Mouse (Mus musculus): ENCODE data around the gene Ppp1cc. TPM values are rescaled to one million over a fixed set of nuclear protein-coding genes. Genes with fewer than 3 reads are reported as not detected.
"Not testable (repeated sequence)": the region's sequence is repeated elsewhere in the genome, so short reads cannot be mapped to it uniquely, and the experiment has no call there.

Gene Ppp1cc
- total RNA-seq, 2 experiments from 2014 or later, result 223 to 225 TPM

DNA sequence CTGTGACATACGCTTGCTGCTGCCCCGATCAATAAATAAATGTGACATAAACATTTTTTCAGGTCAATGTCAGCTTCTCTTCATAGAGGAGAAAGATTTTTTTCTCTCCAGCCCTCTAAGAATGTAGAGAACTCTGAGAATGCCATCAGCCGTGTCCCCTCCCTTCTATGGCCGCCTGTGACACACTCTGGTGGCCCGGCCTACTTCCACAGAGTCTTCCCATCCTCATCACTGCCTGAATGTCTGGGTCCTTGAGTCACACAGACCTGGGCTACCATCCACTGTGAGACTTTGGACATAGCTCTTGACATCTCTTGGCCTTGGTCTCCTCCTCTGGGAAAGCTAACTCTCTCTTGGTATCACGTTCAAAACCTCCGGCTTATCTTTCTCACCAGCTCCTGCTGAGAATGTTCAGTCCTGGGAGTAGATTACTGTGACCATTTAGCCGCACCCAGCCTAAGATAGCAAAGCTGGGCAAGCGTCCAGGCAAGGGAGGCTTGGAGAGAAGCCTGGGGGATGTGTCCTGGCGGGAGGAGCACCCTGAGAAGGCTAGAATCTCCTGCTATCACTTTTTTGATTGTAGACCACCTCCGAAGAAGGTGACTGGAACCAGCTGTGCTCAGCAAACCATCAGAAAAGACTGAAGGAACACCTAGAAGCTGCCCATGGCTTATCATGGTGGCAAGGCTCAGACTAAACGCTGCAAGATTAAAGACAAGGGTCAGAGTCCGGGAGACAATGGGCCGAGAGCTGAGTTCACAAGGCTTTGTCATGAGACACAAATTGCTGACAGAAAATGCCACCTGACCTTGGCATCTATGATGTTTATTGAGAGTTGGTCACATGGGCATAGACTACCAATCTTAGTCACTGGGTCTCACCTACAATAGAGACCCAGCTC is 21.3 kb upstream of the Ppp1cc start:
- no peak for DNase-seq

DNA sequence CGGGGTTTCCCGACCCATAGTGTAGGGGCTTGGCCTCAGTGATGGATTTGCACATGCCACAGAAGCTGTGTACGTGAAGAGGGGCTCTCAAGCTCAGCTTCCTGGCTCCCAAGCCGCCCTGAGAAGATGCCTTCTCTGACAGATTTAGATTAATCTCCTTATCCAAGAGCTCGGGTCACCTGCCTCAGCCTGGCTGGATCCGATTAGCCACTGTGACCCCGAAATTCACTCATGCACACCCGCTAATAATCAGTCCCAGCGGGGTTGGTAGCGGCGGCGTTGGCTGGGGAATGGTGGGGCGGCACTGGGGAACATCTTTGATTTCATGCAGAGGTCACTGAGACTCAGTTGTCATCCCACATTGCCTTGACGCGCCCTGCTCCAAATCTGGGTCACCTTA is 19.2 kb upstream of the Ppp1cc start:
- no peak for DNase-seq

DNA sequence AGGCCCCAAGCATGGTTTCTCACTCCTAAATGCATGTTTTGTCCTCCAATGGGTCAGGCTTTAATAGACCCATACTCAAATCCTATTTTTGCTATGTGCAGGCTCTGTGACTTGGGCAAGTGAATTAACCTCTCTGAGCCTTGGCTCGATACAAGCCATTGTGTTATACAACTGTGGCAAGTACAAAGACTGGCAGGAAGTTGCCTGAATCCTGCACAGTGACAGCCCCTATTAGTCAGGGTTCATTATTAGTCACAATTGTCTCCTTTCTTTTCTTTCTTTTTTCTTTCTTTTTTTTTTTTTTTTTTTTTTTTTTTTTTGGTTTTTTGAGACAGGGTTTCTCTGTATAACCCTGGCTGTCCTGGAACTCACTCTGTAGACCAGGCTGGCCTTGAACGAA is 18.3 kb upstream of the Ppp1cc start:
- DNase-seq, result not testable (repeated sequence)

DNA sequence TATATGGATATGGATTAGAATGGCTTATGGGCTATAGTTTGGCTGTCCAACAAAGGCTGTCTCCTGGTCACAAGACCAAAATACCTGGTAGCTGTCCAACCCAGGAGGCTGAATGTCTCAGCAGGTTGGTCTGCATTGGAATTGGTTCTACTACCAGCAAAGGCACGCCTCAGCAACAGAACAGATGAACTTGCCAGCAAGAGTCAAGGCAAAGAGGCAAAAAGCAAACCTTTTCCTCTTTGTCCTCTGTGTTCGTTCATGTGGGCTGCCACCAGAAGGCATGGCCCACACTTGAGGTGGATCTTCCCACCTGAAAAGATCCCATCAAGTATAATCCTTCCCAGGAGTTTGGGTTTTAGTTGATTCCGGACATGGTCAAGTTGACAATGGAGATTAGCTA is 17.4 kb upstream of the Ppp1cc start, which contains the start of gene Ccdc63:
Gene Ccdc63, minus strand, starts transcription at position 101 of the 400 bp plus-strand sequence.
- no peak for DNase-seq

DNA sequence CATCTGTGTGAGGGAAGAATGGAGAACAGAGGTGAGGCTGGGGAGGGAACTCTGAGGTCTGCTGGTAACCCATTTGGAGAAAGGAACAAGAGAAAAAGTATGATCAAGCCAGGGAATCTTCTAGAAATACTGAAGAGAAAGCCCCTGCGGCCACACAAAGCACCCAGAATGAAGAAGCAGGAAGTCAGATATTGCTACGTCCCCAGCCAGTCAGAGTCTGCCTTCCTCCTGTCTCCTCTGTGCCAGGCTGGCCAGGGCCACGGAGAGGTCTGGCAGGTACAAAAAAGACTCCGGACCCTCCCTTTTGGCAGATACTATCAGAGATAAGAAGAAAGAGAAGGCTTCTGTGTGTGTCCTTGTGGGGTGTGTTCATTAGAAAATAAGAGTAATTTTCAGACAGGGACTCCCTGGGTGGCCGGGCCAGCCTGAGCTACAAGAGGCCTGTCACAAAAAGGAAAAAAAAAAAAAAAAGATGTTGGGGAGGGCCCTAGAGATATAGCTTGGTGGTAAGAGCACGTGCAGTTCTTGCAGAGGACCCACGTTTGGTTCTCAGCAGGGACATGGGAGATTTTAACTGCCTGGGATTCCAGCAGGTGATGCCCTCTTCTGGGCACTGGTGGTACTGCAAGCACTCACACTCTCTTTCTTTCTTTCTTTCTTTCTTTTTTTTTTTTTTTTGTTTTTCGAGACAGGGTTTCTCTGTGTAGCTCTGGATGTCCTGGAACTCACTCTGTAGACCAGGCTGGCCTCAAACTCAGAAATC is 15.7 kb upstream of the Ppp1cc start:
- no peak for DNase-seq

DNA sequence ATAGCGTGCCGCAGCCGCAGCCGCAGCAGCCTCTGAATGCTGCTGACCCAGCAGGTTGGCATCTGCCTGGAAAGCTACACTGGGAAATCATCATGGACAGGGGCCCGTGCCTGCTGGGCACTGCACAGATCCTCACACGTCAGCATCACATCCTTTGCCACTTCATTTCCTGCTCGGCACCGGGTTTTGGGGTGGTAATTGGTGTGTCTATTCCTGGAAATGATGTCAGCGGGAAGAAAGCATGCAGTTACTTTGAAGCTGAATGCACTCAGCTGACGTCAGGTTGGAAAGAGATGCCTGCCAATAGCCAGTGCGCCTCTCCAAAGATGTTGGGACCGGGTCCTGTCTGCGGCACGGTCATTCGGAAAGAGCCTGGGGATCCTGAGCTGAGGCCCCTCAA is 14.5 kb upstream of the Ppp1cc start:
- no peak for DNase-seq

DNA sequence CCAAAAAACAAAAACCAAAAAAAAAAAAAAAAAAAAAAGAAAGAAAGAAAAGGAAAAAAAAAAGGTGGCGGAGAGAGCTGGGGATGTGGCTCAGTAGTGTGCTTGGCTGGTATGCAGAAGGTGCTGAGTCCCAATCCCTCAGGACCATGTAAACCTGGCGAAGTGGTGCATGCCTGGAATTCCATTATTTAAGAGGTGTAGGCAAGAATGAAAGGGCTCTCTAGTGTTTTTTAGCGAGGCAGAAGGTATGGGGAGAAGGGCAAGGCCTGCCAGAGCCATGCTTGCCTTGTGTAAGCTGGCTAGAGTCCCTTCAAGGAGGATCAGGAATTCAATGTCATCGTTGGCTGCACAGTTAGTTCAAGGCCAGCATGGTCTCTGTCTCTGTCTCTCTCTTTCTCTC is 13.3 kb upstream of the Ppp1cc start:
- no peak for DNase-seq

DNA sequence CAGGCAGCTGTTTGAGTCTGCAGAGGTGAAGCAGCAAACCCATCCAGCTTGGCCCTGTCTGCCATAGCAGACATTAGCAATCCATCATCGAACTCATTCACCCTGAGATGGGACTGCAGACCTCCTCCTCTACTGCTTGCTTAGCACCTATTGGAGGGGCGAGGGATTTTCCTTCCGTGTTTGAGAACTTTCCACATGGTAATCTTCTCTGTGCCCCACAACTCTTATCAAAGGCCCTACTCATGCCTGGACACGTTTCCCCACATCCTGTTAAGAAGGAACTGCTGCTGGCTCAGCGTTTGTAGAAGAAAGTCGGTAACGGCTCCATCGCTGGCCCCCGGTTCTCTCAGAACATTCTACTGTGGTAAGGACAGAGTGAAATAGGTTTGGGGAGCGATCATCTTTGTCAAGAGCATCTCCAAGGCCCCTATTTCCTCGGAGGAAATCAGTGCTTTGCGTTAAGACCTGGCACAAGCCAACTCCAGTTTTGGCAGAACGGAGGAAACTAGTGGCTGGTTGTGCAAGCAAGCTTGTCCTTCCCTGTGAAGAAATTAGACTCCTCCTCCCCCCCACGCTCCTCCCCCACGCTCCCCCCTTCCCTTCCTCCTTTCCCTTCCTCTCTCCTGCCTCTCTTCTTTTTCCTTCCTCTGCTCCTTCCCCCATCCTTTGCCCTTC is 12.6 kb upstream of the Ppp1cc start:
- no peak for DNase-seq

DNA sequence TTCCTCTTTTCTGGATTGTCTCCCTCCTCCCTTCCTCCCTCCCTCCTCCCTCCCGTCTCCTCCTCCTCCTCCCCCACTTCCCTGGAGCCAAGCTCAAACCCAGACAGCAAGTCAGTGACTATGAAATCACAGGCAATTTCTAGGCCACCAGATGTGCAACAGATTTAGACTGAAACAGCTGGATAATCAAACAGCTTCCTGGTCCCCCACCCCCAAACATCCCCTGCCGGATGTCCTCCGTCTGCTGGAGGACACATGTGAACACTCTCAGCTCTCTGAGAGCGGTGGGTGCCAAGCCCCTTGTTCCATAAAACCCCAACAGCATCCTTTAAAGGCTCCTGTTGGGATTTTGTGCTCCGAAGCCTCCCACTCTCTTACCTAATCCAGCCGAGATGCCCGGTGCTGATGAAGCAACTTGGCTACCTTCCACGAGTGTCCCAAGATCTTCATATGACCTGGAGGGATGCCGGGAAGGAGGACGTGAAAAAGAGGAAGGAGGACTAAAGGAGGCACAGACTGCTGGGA is 12.0 kb upstream of the Ppp1cc start:
- no peak for DNase-seq

DNA sequence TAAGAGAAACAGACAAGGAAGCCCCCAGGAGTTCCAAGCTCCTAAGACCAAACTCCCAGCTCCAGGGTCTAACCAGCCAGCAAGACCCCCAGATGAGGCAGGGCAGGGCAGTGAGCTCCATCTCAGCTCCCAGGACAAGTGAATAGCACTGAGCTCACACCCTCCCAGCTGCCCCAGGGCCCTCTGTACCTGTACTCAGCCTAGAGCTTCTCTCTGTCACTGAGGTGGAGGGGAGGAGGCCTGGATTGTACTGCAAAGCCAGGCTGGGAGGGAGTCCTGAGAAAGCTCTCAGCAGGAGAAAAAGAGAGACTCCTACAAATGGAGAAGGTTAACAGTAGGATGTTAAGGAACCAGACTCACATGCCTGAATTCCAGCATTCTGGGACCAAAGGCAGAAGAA is 11.5 kb upstream of the Ppp1cc start:
- DNase-seq, result no peak

DNA sequence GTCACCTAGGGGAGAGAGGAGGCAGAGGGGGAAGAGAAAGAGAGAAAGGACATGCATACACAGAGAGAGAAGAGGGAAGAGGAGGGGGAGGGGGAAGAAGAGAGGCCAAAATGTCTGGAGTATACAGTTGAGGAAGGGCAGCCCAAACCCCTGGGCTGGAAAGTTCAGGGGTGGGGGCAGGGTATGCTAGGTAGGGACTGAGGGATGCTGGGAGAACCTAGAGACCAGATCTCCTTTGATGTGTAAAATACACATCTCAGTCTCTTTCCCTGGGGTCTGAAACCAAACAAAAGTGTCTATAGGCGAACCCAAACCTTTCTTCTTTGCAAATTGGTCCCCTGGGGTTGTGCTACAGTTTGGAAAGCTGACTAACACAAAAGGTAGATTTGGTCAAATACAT is 10.0 kb upstream of the Ppp1cc start:
- no peak for DNase-seq

DNA sequence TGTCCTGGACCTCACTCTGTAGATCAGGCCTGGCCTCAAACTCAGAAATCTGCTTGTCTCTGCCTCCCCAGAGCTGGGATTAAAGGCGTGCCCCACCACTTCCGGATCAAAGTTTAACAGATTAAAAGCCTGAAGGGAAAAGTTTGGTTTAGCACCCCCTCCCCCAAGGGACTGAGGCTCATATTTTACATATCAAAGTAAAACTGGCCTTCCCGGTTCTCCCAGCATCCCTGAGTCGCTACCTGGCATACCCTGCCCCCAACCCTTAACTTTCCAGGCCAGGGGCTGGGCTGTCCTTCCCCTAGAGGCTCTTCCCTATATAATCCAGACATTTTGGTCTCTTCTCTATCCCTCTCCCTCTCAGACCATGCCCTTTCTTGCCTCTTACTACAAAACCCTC is 8.8 kb upstream of the Ppp1cc start:
- DNase-seq, result no peak

DNA sequence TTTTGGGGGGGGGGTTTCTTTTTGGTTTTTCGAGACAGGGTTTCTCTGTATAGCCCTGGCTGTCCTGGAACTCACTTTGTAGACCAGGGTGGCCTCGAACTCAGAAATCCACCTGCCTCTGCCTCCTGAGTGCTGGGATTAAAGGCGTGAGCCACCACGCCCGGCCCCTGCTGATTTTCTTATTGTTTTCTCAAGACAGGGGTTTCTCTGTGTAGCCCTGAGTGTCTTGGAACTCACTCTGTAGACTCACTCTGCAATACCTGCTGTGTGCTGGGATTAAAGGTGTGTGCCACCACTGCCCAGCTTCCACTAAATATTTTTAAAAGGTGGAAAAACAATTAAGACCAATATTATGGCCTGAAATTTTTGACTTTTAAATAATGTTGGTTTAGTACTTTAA is 5.6 kb upstream of the Ppp1cc start:
- DNase-seq, result not testable (repeated sequence)

DNA sequence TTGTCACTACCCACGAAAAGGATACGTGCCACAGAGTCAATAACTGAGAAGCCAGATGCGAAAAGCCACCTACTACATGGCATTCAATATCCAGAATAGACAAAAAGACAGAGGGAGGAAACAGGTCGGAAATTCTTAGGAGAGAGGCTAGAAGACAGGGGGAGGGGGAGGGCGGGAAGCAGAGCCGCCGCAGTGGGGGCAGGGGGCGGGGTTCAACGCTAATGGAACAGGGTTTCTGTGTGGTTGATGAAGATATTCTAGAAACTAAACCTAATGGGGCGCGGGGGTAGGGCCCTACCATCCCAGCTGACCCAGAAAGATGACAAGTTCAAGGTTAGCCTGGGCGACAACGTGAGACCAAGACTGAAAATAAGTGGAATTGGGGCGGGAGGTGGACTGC is 4.1 kb upstream of the Ppp1cc start:
- DNase-seq, result no peak

DNA sequence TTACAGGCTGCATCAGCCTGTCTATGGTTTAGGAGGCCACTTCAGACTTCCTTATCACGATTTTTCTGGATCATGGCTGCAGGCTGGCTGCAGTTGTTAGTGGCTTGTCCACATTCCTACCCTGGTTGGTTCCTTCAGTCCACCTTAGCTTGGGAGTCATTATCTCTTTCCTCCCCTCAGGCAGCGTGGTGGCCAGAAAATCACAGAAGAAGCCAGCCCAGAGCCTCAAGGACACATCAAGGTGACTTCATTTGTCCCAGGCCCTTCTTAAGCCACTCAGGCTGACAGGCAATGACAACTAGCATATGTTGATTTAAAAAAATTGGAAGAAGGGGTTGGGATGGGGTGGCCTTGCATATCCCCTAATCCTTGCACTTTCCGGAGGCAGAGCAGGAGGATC is 3.3 kb upstream of the Ppp1cc start:
- DNase-seq, result no peak

DNA sequence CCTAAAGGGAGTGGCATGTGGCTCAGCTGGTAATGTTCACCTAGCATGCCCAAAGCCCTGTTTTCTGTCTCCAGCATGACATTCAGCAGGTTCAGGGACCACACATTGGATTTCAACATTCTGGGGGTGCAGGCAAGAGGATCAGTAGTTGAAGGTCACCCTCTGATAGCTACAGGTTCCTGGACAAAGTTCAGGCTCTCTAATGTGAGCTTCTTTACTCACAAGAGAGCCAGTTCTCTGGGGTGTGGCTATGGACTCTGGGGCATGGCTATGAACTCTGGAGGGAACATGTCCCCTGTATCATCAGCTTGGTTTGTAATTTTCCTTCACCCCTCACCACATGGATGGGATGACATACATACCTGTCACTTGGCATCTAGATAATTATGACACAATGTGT is 2.5 kb upstream of the Ppp1cc start:
- no peak for DNase-seq

DNA sequence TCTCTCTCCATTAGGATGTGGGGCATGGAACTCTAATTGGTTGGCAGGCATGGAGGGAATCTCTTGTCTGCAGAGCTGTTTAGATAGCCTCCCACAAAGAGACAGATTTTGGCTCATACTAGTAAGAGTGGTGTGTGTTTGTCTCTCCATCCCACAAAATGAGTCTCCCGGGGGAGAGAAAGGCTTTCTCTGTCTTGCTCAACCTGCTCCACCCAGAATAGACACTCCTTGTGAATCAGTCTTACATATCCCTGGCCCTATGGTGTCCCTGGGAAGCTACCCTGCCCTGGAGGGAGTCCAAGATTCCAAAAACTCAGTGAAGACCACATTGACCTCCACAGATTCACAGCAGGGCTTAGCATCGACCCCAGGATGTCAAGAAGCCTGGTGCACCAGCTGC is 1.6 kb upstream of the Ppp1cc start:
- no peak for DNase-seq

DNA sequence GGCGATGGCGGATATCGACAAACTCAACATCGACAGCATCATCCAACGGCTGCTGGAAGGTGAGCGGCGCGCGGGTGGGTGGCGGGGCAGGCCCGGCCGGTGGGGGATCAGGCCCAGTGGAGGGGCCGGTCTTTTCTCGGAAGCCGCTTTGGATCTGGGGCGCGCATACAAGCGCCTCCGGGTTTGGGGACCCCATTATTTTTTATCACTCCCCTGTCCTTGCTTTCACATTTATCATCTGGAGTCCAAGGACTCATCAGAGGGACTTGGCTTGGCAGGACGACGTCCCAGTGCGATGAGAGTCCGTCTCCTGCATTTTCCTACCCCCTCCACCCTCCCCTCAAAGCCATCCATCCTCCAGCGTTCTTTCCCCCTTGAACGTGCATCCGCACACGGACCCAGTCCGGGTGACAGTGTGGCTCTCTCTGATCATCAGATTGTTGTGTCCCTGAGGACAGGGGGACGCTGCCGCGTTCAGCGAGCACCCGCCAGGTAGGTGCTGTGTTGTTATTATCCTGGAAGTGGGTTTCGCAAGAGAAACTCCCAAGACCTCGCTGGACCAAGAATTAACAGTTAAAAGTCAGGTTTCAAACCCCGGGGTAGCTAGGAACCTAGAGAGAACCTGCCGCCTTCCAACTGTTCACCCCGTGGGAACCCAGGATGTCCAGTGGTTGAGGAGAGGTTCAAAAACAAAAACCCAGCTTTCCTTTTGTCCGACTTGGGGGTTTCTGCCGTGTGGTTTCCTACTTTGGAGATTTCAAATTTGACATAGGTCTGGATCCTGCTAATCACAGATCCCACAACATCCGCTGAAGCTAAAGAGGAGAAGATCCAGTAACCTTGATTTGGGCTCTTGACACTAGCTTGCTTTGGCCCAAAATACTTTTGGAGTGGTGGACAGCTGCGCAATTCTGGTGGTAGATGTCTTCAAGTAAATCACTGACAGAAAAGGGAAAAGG is 758 bp downstream of the Ppp1cc start:
- no peak for DNase-seq

DNA sequence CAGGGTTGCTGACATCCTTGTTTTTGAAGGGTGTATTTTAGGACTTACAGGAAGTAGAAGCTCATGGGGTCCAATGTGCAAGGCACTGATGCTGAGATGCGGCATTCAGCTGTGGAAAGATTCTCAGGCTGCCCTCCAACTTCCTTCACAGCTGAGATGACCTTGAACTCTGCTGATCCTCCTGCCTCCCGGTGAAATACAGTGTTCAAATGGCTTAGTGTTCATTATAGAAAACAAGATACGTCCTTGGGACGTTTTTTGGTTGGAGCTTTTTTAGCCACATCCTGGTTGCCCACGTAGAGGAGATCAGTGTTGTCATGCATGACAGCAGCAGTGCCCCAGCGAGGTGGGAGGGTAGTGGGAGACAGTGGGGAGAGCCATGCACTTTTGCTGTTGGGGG is 5.1 kb downstream of the Ppp1cc start:
- DNase-seq, result no peak

DNA sequence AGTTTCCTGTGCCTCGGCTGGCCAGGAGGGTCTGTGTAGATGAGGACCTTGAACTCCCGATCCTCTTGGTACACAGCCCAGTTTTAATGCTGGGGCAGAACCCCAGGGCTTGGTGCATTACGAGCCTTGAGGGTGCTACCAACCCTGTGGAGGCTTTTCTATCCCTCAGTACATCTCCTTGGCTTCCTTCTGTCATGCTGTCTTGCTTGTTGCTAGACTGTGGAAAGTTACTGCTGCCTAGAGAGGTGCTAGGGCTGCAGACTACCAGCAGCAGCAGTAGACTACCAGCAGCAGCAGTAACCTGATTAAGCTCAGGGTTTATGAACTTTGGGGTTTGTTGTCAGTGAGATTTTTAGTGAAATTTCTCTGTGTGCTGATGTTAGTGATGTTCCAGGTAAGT is 5.9 kb downstream of the Ppp1cc start:
- no peak for DNase-seq

DNA sequence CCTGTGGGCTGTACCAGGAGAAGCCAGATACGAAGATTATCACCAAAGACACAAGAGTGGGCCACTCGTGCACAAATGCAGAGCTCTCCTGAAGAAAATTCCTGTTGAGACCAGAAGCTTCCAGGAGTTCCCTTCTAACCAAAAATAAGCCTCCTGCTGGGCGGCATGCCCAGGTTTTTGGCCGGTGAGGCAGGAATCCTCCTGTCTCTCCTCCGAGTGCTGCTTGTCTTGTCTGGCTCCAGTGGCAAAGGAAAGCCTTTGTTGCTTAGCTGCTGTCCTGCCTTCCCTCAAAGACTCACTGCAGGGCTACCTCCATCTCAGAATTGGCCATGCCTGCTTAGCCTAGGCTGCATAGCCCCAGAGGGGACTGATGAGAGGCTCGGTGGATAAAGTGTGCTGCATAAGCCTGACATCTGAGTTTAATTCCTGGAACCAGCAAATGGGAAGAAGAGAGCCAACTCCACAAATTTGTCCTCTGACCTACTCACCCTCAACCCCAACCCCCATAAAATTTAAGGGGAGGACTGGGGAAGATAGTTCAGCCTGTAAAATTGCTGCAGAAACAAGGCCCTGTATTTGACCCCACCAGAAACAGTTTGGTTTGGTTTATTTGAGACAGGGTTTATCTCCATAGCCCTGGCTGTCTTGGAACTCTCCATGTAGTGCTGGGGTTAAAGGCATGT is 7.3 kb downstream of the Ppp1cc start:
- peak in 1 of 2 experiments; percentile 32 for DNase-seq
